Mouse (Mus musculus) liver, embryonic 13.5 days (tissue): ENCODE measurements around the gene Mtmr6. TPM values are rescaled to one million over a fixed set of nuclear protein-coding genes. Genes with fewer than 3 reads are reported as not detected.
A peak's percentile ranks its signal among the peaks of the same experiment; 100 is the strongest.

Experiments
- ATAC-seq: fragments of 200-750 bp; cut with Nextera tagmentation; 2 replicates; pipeline ENCODE4 v1.8.0; 2017; ENCODE audit warnings: low read depth, mild to moderate bottlenecking, moderate number of reproducible peaks, moderate library complexity
- DNase-seq: peaks from one replicate; pipeline ENCODE4 v3.0.0; 2022
- H3K27ac ChIP-seq: fragments of 300-500 bp; sonication (generic); 2 replicates; pipeline ENCODE4 v1.5.1; 2015; ENCODE audit warnings: moderate library complexity, mild to moderate bottlenecking, inconsistent platforms
- H3K27me3 ChIP-seq: fragments of 300-500 bp; sonication (generic); 2 replicates; pipeline ENCODE4 v1.6.1; 2015; ENCODE audit warnings: mild to moderate bottlenecking, inconsistent platforms
- H3K36me3 ChIP-seq: fragments of 300-500 bp; sonication (generic); 2 replicates; pipeline ENCODE4 v1.6.1; 2015; ENCODE audit warnings: mild to moderate bottlenecking, inconsistent platforms
- H3K4me1 ChIP-seq: fragments of 300-500 bp; sonication (generic); replicated peaks from 2 replicates; pipeline ENCODE4 v1.6.1; 2015; ENCODE audit warnings: inconsistent platforms
- H3K4me2 ChIP-seq: fragments of 300-500 bp; sonication (generic); 2 replicates; pipeline ENCODE4 v1.6.1; 2015; ENCODE audit warnings: inconsistent platforms, mild to moderate bottlenecking, moderate library complexity
- H3K4me3 ChIP-seq: fragments of 300-500 bp; sonication (generic); replicated peaks from 2 replicates; pipeline ENCODE4 v1.5.1; 2015; ENCODE audit warnings: mild to moderate bottlenecking, inconsistent platforms
- H3K9ac ChIP-seq: fragments of 300-500 bp; sonication (generic); 2 replicates; pipeline ENCODE4 v1.6.1; 2015; ENCODE audit warnings: mild to moderate bottlenecking, inconsistent platforms
- H3K9me3 ChIP-seq: fragments of 300-500 bp; sonication (generic); replicated peaks from 2 replicates; pipeline ENCODE4 v1.6.1; 2016; ENCODE audit warnings: inconsistent platforms
- WGBS: fragments of 180-500 bp; shearing (Covaris S2); methylation state at CpG from one replicate; pipeline ENCODE4 v1.1.7; 2015; ENCODE audit not compliant: insufficient replicate concordance; 5-methylcytosine and 5-hydroxymethylcytosine counted together
- polyA plus RNA-seq: library from polyadenylated mRNA; unstranded; fragments of >200 nt; fragmentation: Nextera tagmentation; extraction: Ambion mirVana; gene quantifications from 2 replicates; pipeline ENCODE4 v1.2.1, GENCODE M21; 2015

Mtmr6 gene
- 13.4 and 16.8 TPM in 2 replicates for polyA plus RNA-seq

DNA sequence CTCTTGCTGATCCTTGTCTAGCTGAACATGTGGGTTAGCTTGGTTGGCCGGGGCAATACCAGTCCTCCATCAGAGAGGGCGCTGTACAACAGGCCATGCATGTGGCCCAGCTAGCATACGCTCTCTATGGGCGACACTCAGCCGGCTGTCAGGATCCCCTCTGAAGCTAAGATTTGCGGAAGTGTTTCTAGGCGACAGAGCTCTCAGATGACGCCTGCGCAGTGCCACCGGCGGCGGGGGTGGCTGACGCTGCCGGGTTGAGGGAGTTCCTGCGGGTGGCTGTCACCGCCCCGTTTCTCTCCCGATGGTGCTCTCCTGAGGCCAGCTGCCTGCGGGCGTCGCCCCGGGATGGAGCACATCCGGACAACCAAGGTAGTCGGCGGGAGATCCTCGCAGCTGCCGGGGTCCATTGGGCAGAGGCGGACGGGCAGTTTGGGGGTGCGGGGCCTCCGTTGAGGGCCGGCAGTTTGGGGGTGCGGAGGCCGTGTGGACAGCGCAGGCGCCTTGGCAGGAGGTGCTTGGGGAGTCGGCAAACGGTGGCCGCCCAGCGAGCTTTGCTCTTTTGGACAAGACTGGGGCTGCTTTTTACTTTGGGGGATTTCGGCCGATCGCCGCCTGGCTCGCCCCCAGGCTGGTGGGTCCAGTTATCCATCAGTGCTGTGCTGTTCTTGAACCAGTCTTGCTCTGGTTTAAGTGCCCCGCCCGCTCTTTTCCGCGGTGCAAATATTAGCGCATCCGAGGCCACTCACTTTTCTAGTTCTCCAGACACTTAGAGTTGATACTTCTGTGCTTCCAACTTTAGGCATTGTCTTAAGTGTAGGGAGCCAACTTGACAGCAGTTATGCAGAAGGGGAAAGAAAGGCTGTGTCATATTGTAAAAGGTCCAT is at the start of gene Mtmr6:
Mtmr6 (plus strand) TSS at position 239 of the 887 bp plus-strand sequence.
- peak; percentile 99 for ATAC-seq
- H3K4me2 ChIP-seq = peak within 1 kb of the TSS; percentile 83
- no peaks in the 10 kb centered on the region for H3K9me3 ChIP-seq
- no peaks in the 10 kb centered on the region for H3K27me3 ChIP-seq
- H3K27ac ChIP-seq = peak within 1 kb of the TSS; percentile 80
- H3K4me3 ChIP-seq = peak within 1 kb of the TSS; percentile 76
- WGBS = under 1% methylated on average over 51 of the region's 51 CpGs
- H3K36me3 ChIP-seq = no peaks in the 10 kb centered on the region
- DNase-seq = peak; percentile 97
- H3K9ac ChIP-seq = peak within 1 kb of the TSS; percentile 79
- peaks cover 30% of the 10 kb centered on the region for H3K4me1 ChIP-seq

DNA sequence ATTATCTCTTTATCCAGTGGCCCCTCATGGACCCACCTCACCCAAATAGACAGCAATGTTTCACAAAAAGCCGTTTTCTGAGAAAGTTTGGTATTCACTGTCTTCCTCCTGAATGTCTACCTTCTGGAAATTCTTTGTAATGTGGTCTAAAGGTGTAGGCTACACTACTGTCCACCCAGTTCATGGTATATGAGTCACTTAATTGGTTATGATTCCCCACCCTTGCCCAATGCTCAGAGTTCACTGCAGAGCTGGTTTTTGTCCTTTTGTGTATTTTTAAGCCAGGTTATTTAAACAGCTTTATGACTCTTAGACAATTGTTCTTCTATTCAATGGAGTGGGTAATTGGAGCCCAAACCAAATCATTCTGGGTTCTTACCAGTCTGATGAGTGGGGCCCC is 48.9 kb upstream of the Mtmr6 start:
- H3K4me3 ChIP-seq = no peak overlapping the region
- DNase-seq = no peak
- no peak overlapping the region for H3K27ac ChIP-seq
- H3K4me1 ChIP-seq = no peaks in the 10 kb centered on the region; the same call in 1 of the 2 replicates
- H3K9me3 ChIP-seq = no peaks in the 10 kb centered on the region
- no peak overlapping the region for H3K9ac ChIP-seq
- H3K4me2 ChIP-seq = no peak overlapping the region
- peaks cover 33% of the 10 kb centered on the region for H3K36me3 ChIP-seq
- no peaks in the 10 kb centered on the region for H3K27me3 ChIP-seq
- 80% methylated on average over 1 of the region's 1 CpGs for WGBS
- no peak for ATAC-seq

DNA sequence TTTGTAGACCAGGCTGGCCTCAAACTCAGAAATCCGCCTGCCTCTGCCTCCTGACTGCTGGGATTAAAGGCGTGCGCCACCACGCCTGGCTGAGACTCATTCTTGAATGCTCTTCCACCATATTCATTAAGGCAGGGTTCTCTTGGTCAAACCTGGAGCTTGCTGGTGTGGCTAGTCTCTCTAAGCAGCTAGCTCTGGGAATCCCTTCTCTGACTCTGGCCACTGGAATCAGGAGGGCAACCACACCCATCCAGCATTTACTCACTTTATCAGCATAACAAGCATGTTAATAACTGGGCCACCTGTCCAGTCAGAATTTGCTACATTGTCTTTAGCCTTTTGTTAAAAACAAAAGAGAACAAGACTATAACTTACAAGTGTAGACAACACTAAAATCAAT is 47.4 kb upstream of the Mtmr6 start:
- no peak for ATAC-seq
- 92% methylated on average over 4 of the region's 4 CpGs for WGBS
- no peak overlapping the region for H3K4me2 ChIP-seq
- no peaks in the 10 kb centered on the region for H3K9me3 ChIP-seq
- H3K27me3 ChIP-seq = no peaks in the 10 kb centered on the region
- H3K27ac ChIP-seq = no peak overlapping the region
- no peak overlapping the region for H3K9ac ChIP-seq
- no peaks in the 10 kb centered on the region for H3K4me1 ChIP-seq
- DNase-seq = no peak
- H3K4me3 ChIP-seq = no peak overlapping the region
- peaks cover 41% of the 10 kb centered on the region for H3K36me3 ChIP-seq

DNA sequence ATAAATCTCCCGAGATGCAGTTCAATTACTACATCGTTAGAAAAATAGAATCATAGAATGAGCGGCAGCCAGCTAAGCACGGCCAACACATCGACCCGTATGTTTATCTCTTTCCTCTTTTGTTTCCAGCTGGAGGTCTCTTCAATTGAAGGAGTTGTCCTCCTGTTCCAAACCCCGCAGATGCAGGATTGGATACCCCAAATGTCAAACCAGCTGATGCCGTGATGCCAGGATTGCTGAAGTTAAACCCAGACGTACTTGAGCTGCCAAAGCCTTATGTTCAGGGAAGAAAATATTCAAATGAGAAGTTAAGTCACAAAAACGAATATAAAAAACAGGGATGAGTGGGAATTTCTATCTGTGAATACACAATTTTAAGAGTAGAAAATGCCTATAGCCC is 45.1 kb upstream of the Mtmr6 start:
- Histone ChIP-seq H3K36me3 (peaks cover 50% of the 10 kb centered on the region), H3K27ac (no peak overlapping the region), H3K4me1 (no peaks in the 10 kb centered on the region), H3K27me3 (no peaks in the 10 kb centered on the region), H3K4me3 (no peak overlapping the region), H3K4me2 (no peak overlapping the region), H3K9me3 (no peaks in the 10 kb centered on the region), H3K9ac (no peak overlapping the region)
- WGBS = 79% methylated on average over 10 of the region's 10 CpGs
- ATAC-seq = no peak
- no peak for DNase-seq

DNA sequence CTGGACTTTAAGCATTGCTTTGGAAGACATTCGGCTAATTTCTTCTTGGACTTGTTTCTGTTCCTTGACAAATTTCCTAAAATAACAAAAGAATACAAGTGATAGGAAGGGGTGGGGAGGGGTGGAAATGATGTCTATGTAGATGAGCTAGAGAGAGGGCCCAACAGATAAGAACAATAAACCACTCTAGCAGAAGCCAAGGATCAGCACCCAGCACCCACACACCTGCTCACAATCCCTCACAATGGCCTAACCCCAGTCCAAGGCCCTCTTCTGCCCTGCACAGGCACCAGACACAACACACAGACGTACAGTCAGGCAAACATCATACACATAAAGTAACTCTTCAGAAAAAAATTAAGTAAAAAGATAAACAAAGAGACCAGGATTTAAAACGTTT is 26.5 kb upstream of the Mtmr6 start:
- no peak for DNase-seq
- H3K27me3 ChIP-seq = no peaks in the 10 kb centered on the region
- no peak overlapping the region for H3K27ac ChIP-seq
- H3K4me1 ChIP-seq = no peaks in the 10 kb centered on the region
- H3K9ac ChIP-seq = no peak overlapping the region
- WGBS = 69% methylated on average over 3 of the region's 3 CpGs
- H3K4me2 ChIP-seq = no peak overlapping the region
- peaks cover 62% of the 10 kb centered on the region for H3K36me3 ChIP-seq
- no peak overlapping the region for H3K4me3 ChIP-seq
- no peak for ATAC-seq
- no peaks in the 10 kb centered on the region for H3K9me3 ChIP-seq

DNA sequence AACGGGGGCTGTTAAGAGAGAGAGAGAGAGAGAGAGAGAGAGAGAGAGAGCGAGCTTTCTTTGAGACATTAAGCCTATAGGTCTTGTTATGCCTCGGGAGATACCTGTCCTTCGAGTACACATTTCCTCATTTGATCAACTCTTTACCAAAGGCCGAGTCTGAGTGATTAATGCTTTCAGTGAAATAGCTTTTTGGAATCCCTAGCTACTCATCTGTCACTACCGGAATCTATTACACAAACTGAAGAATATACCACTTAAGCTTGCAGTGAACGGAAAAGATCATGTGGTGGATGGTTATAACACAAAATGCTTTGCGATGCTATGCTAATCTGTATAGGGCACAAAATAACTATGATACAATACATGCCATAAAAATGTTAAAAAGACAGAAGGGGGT is 14.7 kb upstream of the Mtmr6 start:
- Histone ChIP-seq H3K4me2 (peak overlapping the region; percentile 69), H3K9me3 (no peaks in the 10 kb centered on the region), H3K4me3 (peak overlapping the region; percentile 98), H3K27ac (peak overlapping the region; percentile 87), H3K27me3 (no peaks in the 10 kb centered on the region), H3K4me1 (peaks cover 32% of the 10 kb centered on the region), H3K36me3 (peaks cover 7% of the 10 kb centered on the region), H3K9ac (peak overlapping the region; percentile 98)
- no peak for ATAC-seq
- no peak for DNase-seq
- 3% methylated on average over 8 of the region's 8 CpGs for WGBS

DNA sequence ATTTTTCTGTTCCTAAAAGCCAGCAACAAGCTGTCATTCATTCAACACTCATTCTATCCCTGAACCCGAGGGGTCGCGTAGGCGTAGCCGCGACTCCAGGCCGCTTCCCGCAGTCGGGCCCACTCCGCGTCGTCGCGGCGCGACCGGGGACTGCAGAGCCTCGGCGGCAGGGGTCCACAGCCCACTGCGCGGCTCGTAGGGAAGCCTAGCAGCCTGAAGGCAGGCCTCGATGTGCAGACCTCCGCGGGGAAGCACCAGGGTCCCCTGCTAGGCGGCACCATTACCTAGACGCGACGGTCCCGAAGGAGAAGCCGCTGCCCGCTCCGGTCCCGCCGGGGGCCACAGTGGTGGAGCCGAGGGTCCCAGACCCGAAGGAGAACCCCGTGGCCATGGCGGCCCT is 14.1 kb upstream of the Mtmr6 start:
- WGBS = under 1% methylated on average over 38 of the region's 39 CpGs
- DNase-seq (no peak), ATAC-seq (peak; percentile 46)
- H3K4me3 ChIP-seq = peak overlapping the region; percentile 98
- H3K9me3 ChIP-seq = no peaks in the 10 kb centered on the region
- peak overlapping the region; percentile 87 for H3K27ac ChIP-seq
- peaks cover 32% of the 10 kb centered on the region for H3K4me1 ChIP-seq
- H3K27me3 ChIP-seq = no peaks in the 10 kb centered on the region
- H3K9ac ChIP-seq = peak overlapping the region; percentile 98
- peak overlapping the region; percentile 69 for H3K4me2 ChIP-seq
- peaks cover 6% of the 10 kb centered on the region for H3K36me3 ChIP-seq

DNA sequence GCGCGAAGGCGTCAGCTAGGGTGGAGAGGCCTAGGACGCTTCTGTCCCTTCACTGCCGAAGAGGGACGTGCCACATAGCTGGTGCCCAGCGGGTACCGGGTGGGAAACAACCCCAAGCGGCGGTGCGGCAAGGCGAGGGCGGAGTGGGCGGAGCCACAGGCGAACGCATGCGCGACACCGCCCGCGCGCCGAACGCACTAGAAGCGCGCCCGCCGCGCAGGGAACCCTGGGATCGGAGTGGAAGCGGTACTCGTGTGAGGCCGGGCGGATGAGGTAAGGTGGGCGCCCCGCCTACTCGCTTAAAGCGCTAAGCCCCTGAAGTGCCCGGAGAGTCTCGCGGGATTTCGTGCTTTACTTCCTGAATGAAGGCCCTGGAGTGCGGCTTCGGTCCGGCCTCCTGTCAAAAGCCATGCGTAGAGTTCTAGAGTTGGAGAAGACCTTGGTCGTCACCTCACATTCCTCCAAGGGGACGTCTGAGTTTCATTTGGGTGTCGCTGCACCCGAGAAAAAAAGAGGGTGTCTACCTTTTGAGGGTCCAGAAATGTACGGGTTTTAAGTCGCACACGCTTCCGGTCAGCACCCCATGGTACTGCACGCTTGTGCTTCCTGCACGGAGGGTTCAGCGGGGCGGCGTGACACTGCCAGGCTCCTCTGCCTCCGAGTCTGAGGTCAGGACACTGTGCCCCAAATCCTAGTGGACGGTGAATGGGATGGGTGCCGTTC is 13.6 kb upstream of the Mtmr6 start, which contains the start of the genes Nupl1 and Gm49336:
Nupl1 (minus strand) TSS at position 151 of the 723 bp plus-strand sequence.
Gm49336 (minus strand) TSS at position 227 of the 723 bp plus-strand sequence.
- DNase-seq = peak; percentile 98
- WGBS = under 1% methylated on average over 62 of the region's 62 CpGs
- Histone ChIP-seq H3K27ac (peak within 1 kb of the TSS; percentile 87), H3K4me2 (peak within 1 kb of the TSS; percentile 86), H3K36me3 (peaks cover 6% of the 10 kb centered on the region), H3K4me3 (peak within 1 kb of the TSS; percentile 98), H3K4me1 (peaks cover 35% of the 10 kb centered on the region), H3K27me3 (no peaks in the 10 kb centered on the region), H3K9me3 (no peaks in the 10 kb centered on the region), H3K9ac (peak within 1 kb of the TSS; percentile 98)
- peak; percentile 98 for ATAC-seq

DNA sequence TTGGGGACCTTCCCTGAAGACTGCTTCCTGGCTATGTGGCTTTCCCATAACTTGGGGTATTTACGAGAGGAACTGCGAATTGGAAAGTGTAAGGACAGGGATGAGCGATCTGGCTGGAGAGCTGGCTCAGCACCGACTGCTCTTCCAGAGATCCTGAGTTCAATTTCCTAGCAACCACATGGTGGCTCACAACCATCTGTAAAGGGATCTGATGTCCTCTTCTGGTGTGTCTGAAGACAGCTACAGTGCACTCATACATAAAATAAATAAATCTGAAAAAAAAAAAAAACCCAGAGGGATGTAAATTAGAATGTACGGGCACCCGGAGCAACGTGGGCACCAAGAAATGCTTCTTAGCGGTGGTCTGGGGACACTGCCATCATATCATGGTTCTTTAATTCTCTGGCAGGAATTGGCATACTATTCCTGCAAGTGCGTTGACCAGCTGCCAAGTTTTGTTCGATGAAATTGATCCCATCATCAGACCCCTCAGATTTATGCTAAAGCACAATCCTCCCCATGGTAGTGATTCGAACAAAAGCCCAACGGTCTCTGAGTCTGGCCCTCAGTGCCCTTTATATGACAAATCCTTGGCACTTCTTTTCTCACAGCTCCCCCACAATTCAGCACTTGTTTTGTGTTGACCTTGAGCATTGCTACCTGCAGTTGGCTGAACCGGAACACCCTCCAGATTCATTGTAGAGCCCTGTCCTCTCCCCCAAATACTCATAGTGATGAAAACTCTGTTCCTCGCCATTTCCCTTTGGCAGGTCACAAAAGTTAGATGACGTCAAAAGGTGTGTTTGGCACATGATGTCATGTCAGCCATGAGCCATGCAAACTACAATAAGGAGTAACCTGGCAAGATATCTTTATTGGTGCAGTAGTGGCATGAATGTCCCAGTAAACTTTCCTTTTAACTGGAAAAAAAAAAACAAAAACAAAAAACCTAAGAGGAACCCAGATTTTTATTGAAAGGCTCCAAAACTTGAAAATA is 12.7 kb upstream of the Mtmr6 start:
- 17% methylated on average over 15 of the region's 15 CpGs for WGBS
- peak overlapping the region; percentile 98 for H3K4me3 ChIP-seq
- no peak for DNase-seq
- H3K4me1 ChIP-seq = peaks cover 44% of the 10 kb centered on the region
- H3K9ac ChIP-seq = peak overlapping the region; percentile 98
- H3K9me3 ChIP-seq = no peaks in the 10 kb centered on the region
- H3K27ac ChIP-seq = peak overlapping the region; percentile 87
- H3K4me2 ChIP-seq = peak overlapping the region; percentile 86
- no peaks in the 10 kb centered on the region for H3K27me3 ChIP-seq
- no peak for ATAC-seq
- H3K36me3 ChIP-seq = no peaks in the 10 kb centered on the region

DNA sequence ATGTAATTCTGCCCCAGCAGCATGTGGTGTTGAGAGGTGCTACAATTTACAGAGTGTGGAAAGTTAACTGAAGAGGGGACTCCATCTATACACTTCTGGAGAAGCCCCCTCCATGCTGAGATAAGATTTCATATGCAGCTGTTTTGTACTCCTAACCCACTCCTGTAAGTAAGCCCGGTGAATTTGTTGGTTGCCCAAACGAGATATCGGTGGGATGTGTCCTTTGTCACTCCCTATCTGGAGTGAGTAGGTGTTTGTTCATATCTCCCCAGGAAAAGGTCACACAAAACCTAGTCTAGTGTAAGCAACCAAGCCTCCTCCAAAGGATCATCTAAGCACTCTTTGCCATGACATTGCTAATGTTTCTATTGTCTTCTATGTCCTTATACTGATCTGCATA is 11.6 kb upstream of the Mtmr6 start:
- ATAC-seq (no peak), DNase-seq (no peak)
- Histone ChIP-seq H3K4me3 (no peak overlapping the region), H3K9me3 (no peaks in the 10 kb centered on the region), H3K4me2 (no peak overlapping the region), H3K27ac (no peak overlapping the region), H3K4me1 (peaks cover 43% of the 10 kb centered on the region), H3K36me3 (no peaks in the 10 kb centered on the region), H3K27me3 (no peaks in the 10 kb centered on the region), H3K9ac (0 out of 2 replicates have a peak overlapping the region, but pooled peaks have one; percentile 23)
- WGBS = 25% methylated on average over 3 of the region's 3 CpGs
